Mouse (Mus musculus) hindbrain, embryonic 11.5 days (tissue): Measurements from ENCODE around the gene Mrpl43. TPM values are rescaled to one million over a fixed set of nuclear protein-coding genes. Genes with fewer than 3 reads are reported as not detected.
A peak's percentile ranks its signal among the peaks of the same experiment; 100 is the strongest.

Source experiments
- ATAC-seq: fragments of 200-750 bp; cut with Nextera tagmentation; 2 replicates; pipeline ENCODE4 v1.8.0; 2017; ENCODE audit warnings: mild to moderate bottlenecking, moderate TSS enrichment, moderate library complexity; ENCODE audit not compliant: low FRiP score
- DNase-seq: peaks from one replicate; pipeline ENCODE4 v3.0.0-alpha.2; 2015; ENCODE audit warnings: low spot score
- H3K27ac ChIP-seq: fragments of 300-500 bp; sonication (generic); 2 replicates; pipeline ENCODE4 v1.5.1; 2014; ENCODE audit warnings: mild to moderate bottlenecking, low read depth, low read length
- H3K27me3 ChIP-seq: fragments of 300-500 bp; sonication (generic); 2 replicates; pipeline ENCODE4 v1.6.1; 2014; ENCODE audit warnings: mild to moderate bottlenecking, low read length, moderate library complexity, mixed read lengths; ENCODE audit not compliant: control insufficient read depth, insufficient read depth
- H3K36me3 ChIP-seq: fragments of 300-500 bp; sonication (generic); 2 replicates; pipeline ENCODE4 v1.6.1; 2014; ENCODE audit warnings: mild to moderate bottlenecking, low read length, moderate library complexity, mixed read lengths; ENCODE audit not compliant: control insufficient read depth, insufficient read depth
- H3K4me1 ChIP-seq: fragments of 300-500 bp; sonication (generic); replicated peaks from 2 replicates; pipeline ENCODE4 v1.6.1; 2014; ENCODE audit warnings: low read length, mixed read lengths; ENCODE audit not compliant: control insufficient read depth, insufficient read depth
- H3K4me2 ChIP-seq: fragments of 300-500 bp; sonication (generic); replicated peaks from 2 replicates; pipeline ENCODE4 v1.6.1; 2014; ENCODE audit warnings: mild to moderate bottlenecking, low read depth, low read length
- H3K4me3 ChIP-seq: fragments of 300-500 bp; sonication (generic); 2 replicates; pipeline ENCODE4 v1.5.1; 2014; ENCODE audit warnings: low read depth, low read length
- H3K9ac ChIP-seq: fragments of 300-500 bp; sonication (generic); 2 replicates; pipeline ENCODE4 v1.6.1; 2014; ENCODE audit warnings: low read depth, low read length
- H3K9me3 ChIP-seq: fragments of 300-500 bp; sonication (generic); 2 replicates; pipeline ENCODE4 v1.6.1; 2016; ENCODE audit warnings: low read length; ENCODE audit not compliant: control insufficient read depth
- WGBS: fragments of 180-500 bp; shearing (Covaris S2); extraction: QIAGEN DNeasy Blood & Tissue Kit; methylation state at CpG from one replicate; pipeline ENCODE4 v1.1.7; 2014; 5-methylcytosine and 5-hydroxymethylcytosine counted together
- polyA plus RNA-seq: library from polyadenylated mRNA; unstranded; fragments of >200 nt; fragmentation: Nextera tagmentation; extraction: Ambion mirVana; gene quantifications from 2 replicates; pipeline ENCODE4 v1.2.1, GENCODE M21; 2014

The Mrpl43 gene
- polyA plus RNA-seq, 1 experiment from 2014 or later = 75.0 TPM

DNA sequence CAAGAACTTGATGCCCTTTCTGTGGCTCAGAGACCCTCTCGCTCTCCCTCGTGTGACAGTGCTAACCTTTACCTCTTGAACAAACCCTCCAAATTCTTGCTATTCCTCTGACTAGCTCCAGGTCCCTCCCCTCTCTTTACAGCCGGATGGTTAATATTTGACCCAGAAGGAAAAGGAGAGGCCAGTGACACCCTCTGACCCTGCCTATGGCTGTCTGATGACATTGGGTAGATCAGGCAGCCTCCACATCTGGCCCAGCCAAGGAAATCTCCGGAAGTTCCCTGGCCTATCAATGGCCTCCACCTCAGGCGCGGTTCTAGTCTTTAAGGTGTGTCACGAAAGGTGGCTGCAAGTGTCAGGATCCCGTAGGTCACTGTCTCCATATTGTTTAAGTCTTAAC lies 15.2 kb downstream of the Mrpl43 start:
- Histone ChIP-seq H3K9me3 (no peaks in the 10 kb centered on the region), H3K4me3 (no peak overlapping the region), H3K4me1 (peaks cover 5% of the 10 kb centered on the region; the same call in 1 of the 2 replicates), H3K36me3 (no peaks in the 10 kb centered on the region), H3K27ac (no peak overlapping the region), H3K4me2 (no peak overlapping the region; the same call in 1 of the 2 replicates), H3K9ac (no peak overlapping the region), H3K27me3 (no peaks in the 10 kb centered on the region)
- WGBS = 70% methylated on average over 8 of the region's 8 CpGs
- ATAC-seq (no peak), DNase-seq (no peak)

DNA sequence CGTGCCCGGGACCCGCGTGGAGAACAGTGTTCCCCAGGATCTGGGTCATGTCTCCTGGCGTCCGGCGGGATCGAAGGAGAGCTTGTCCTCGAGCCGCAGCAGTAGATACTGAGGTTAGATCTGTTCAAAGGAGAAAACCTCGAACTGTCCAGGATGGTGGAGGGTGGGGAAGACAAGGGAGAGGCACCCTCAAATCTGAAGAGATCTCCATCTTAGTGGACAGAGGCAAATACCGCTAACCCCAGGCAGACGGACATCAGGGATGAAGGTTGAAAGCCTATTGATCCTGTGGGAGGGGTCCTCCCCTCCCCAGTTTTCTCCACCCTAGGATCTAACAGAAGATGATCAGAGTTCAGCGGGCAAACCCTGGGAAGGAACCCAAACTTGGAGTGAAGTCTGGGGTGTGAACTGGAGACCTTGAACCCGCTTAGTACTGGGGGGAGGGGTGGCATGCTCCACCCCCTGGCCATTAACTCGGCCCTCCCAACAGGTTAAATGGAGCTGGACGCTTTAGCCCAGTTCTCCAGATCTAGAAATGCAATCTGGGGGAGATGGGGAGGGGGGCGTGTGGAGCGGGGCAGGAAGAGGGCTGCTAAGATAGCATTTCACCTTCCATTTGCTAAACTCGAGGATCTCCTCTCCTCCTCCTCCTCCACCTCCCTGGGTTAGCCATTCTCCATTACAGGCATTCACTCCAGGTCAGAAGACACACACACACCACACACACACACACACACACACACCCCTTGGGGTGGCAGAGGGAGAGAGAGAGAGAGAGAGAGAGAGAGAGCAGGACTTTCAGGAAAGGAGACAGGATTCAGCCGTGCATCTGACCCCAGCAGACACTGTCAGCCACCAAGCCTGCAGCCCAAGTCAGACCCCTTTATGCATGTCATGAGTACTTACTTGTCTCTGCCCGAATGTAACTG lies 16.4 kb downstream of the Mrpl43 start:
- H3K4me2 ChIP-seq = peak overlapping the region; percentile 90
- no peaks in the 10 kb centered on the region for H3K9me3 ChIP-seq
- DNase-seq = peak; percentile 18
- H3K9ac ChIP-seq = peak overlapping the region; percentile 73
- 6% methylated on average over 22 of the region's 22 CpGs for WGBS
- peak overlapping the region; percentile 57 for H3K4me3 ChIP-seq
- H3K27ac ChIP-seq = 0 out of 2 replicates have a peak overlapping the region, but pooled peaks have one; percentile 37
- peaks cover 5% of the 10 kb centered on the region; the same call in 1 of the 2 replicates for H3K4me1 ChIP-seq
- H3K27me3 ChIP-seq = no peaks in the 10 kb centered on the region
- no peaks in the 10 kb centered on the region for H3K36me3 ChIP-seq
- peak; percentile 51 for ATAC-seq

DNA sequence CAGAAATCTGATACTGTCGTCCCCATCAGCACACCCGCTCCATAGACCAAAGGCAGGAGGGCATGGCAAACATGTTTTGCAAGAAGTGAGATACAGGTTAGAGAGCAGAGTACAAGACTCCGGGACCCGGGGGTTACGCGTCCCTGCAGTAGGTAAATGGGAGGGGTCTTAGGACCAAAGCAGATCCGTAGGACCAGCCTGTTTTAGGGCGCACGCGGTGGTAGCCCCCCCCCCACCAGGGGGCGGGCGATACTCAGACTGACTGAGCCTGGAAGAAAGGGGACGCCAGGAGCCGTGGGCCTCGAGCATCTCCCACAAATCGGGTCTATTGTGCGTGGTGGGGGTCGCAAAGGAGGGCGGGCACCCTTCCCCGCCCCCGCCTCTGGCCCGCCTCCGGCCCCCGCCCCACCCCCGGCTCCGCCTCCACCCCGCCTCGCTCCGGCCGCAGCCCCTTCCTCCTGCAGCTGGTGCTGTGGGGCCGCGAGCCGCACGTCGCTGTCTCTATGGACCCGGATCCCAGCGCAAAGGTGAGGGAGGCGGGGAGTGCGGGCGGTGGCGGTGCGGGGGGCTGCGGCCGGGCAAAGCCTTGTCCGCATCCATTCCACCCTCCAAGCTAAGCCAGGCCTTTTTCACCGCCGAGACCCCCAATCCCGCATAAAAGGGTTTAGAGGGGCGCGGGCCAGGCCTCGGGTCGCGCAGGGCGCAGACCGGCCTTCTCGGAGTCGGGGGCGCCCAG lies 17.2 kb downstream of the Mrpl43 start, which contains the start of gene Sema4g:
Sema4g (plus strand) TSS at position 271 of the 736 bp plus-strand sequence.
- ATAC-seq (peak; percentile 87), DNase-seq (peak; percentile 82)
- Histone ChIP-seq H3K9ac (peak within 1 kb of the TSS; percentile 73), H3K4me1 (peaks cover 5% of the 10 kb centered on the region; the same call in 1 of the 2 replicates), H3K4me3 (peak within 1 kb of the TSS; percentile 57), H3K9me3 (no peaks in the 10 kb centered on the region), H3K27ac (peak within 1 kb of the TSS; percentile 37; the same call in 1 of the 2 replicates), H3K27me3 (no peaks in the 10 kb centered on the region), H3K4me2 (peak within 1 kb of the TSS; percentile 90), H3K36me3 (no peaks in the 10 kb centered on the region)
- WGBS = 1% methylated on average over 41 of the region's 58 CpGs

DNA sequence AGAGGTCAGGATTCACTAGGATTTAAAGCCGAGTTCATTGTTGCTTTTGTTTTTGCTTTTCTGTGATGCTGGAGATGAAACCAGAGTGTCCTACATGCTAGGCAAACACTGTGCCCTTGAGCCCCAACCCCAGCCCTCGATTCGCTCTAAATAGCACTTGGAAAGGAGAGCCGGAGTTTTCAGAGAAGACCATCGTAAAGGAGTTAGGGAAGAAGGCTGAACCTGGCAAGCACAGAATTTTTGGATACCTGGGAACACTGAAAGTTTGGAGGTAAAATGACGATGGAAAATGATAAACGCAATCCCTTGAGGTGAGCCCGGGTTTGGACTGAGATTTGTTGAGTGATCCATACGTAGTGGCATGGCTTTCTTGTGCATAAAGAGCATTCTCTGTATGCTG lies 17.9 kb downstream of the Mrpl43 start:
- peak overlapping the region; percentile 57 for H3K4me3 ChIP-seq
- ATAC-seq (no peak), DNase-seq (no peak)
- no peaks in the 10 kb centered on the region for H3K27me3 ChIP-seq
- peaks cover 5% of the 10 kb centered on the region; the same call in 1 of the 2 replicates for H3K4me1 ChIP-seq
- 0 out of 2 replicates have a peak overlapping the region, but pooled peaks have one; percentile 30 for H3K27ac ChIP-seq
- no peaks in the 10 kb centered on the region for H3K36me3 ChIP-seq
- H3K9me3 ChIP-seq = no peaks in the 10 kb centered on the region
- H3K9ac ChIP-seq = peak overlapping the region; percentile 73
- peak overlapping the region; percentile 90 for H3K4me2 ChIP-seq
- WGBS = 33% methylated on average over 9 of the region's 9 CpGs

DNA sequence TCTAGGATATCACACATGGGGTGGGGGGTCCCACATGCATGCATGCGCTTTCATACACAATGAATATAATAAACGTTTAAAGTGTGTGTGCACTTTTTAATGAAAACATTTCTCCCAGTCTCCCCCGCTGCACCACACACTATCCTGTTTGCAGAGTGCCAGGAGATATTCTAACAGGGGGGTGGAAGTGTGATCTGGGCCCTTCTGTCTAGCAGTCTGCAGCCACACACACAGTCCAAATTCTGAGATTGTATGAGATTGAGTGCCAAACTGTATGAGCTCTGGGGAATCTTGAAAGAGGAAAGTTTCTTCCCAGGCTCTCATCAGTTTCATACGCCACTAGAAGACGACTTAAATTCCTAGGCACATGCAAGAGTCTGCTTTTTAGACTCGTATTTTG lies 18.4 kb downstream of the Mrpl43 start:
- Histone ChIP-seq H3K9ac (no peak overlapping the region; the same call in 1 of the 2 replicates), H3K36me3 (no peaks in the 10 kb centered on the region), H3K4me1 (peaks cover 5% of the 10 kb centered on the region; the same call in 1 of the 2 replicates), H3K4me3 (no peak overlapping the region), H3K27me3 (no peaks in the 10 kb centered on the region), H3K9me3 (no peaks in the 10 kb centered on the region), H3K27ac (no peak overlapping the region), H3K4me2 (no peak overlapping the region)
- DNase-seq (no peak), ATAC-seq (no peak)
- WGBS = 67% methylated on average over 6 of the region's 6 CpGs

DNA sequence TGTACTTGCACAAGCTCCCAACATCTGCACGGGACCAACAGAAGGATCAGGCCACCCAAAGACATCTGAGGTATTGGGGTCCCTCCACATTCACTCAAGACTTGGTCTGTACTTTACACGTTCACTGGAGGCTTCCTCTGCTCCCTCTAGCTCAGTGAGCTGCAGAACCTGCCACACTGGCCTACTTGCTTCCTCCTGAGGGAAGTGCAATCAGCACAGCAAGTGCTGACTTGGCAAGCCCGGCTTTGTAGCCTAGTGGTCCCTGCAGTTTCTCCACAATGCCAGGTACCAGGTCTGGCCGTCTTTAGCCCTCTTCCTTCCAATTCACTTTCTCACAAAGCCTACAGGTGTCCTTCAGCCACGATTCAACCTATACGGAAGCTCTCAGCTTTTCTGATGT lies 19.2 kb downstream of the Mrpl43 start:
- WGBS = 76% methylated on average over 6 of the region's 6 CpGs
- Histone ChIP-seq H3K9ac (no peak overlapping the region), H3K36me3 (no peaks in the 10 kb centered on the region)

DNA sequence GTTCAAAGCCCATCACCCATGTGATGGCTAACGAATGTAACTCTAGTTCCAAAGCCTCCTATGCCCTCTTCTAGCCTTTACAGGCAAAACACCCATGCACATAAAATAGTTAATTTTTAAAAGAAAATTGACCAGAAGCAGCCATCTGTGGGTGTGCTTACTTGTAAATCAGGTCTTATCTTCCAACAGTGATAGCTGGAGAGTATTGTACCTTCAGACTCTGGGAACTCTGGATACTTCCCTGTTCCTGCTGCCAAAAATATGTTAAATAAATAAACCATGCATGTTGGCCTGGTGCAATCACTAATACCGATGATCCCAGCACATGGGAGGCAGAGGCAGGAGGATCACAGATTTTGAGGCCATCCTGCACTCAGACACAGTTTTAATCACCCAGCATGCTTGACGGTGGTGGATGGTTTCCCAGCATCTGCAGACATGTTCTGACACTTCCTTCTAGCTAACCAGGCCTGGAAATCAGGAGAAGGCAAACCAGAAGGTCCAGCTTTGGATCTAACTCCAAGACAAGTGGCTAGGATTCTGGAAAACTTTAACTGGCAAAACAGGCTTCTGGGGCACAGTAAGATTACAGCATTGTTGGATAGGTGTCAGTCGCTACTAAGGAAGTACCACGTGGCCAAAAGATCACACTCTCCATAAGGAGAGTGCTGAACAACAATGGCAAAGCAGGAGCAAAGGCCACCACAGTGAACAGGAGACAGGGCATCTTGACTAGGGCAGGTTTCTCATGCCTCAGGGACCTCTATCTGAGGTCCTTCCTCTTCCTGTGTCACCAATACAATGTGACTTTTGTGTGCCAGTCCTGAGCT lies 20.9 kb downstream of the Mrpl43 start:
- DNase-seq (no peak), ATAC-seq (no peak)
- no peak overlapping the region for H3K27ac ChIP-seq
- H3K4me3 ChIP-seq = no peak overlapping the region
- peaks cover 5% of the 10 kb centered on the region; the same call in 1 of the 2 replicates for H3K4me1 ChIP-seq
- no peak overlapping the region for H3K9ac ChIP-seq
- no peaks in the 10 kb centered on the region for H3K27me3 ChIP-seq
- no peak overlapping the region for H3K4me2 ChIP-seq
- WGBS = 69% methylated on average over 5 of the region's 5 CpGs
- H3K9me3 ChIP-seq = no peaks in the 10 kb centered on the region
- no peaks in the 10 kb centered on the region for H3K36me3 ChIP-seq

More for the DNA sequence above, 19.2 kb downstream of the Mrpl43 start:
- Histone ChIP-seq H3K9me3 (no peaks in the 10 kb centered on the region), H3K4me3 (no peak overlapping the region), H3K27me3 (no peaks in the 10 kb centered on the region), H3K4me1 (peaks cover 5% of the 10 kb centered on the region; the same call in 1 of the 2 replicates), H3K27ac (no peak overlapping the region), H3K4me2 (no peak overlapping the region)
- ATAC-seq (no peak), DNase-seq (no peak)

DNA sequence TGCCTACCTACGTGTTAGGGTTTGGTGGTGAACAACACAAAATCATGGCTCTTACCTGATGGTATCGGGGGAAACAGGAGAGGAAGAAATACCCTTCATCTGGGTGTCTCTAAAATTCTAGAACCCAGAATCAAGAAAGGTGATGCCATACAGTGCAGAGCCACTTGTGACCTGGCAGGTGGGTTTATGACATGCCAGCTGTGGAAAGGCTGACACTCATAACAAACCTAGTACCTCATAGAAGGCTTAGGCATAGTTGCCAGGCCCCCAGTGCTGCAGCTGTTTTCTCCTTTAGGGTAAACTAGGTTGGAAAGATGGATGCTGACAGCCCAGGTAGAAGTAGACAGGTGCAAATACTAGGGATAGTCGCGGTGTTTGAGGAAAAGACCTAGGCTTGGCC lies 21.8 kb downstream of the Mrpl43 start:
- Histone ChIP-seq H3K9ac (no peak overlapping the region), H3K4me2 (no peak overlapping the region)
- no peak for ATAC-seq

More for the DNA sequence above, 21.8 kb downstream of the Mrpl43 start:
- whole genome bisulfite sequencing = 96% methylated on average over 4 of the region's 4 CpGs
- Histone ChIP-seq H3K4me1 (0 out of 2 replicates have a peak, but pooled peaks cover 2% of the 10 kb centered on the region), H3K36me3 (no peaks in the 10 kb centered on the region), H3K9me3 (no peaks in the 10 kb centered on the region), H3K27ac (no peak overlapping the region), H3K4me3 (no peak overlapping the region), H3K27me3 (no peaks in the 10 kb centered on the region)
- no peak for DNase-seq
